Mouse (Mus musculus) liver, embryonic 11.5 days (tissue): Measurements from ENCODE around the gene Tbc1d16. TPM values are rescaled to one million over a fixed set of nuclear protein-coding genes. Genes with fewer than 3 reads are reported as not detected.
A peak's percentile ranks its signal among the peaks of the same experiment; 100 is the strongest.

Experiments used
- ATAC-seq: fragments of 200-750 bp; cut with Nextera tagmentation; replicated peaks from 2 replicates; pipeline ENCODE4 v1.8.0; 2017; ENCODE audit warnings: moderate number of reproducible peaks, mild to moderate bottlenecking, moderate TSS enrichment, moderate library complexity; ENCODE audit not compliant: low FRiP score
- DNase-seq: peaks from one replicate; pipeline ENCODE4 v3.0.0-alpha.2; 2017; ENCODE audit warnings: low spot score
- H3K27ac ChIP-seq: fragments of 300-500 bp; sonication (generic); 2 replicates; pipeline ENCODE4 v1.5.1; 2014; ENCODE audit warnings: mild to moderate bottlenecking, low read depth, low read length, control low read depth
- H3K27me3 ChIP-seq: fragments of 300-500 bp; sonication (generic); replicated peaks from 2 replicates; pipeline ENCODE4 v1.6.1; 2014; ENCODE audit warnings: low read length, mixed read lengths; ENCODE audit not compliant: control insufficient read depth, insufficient read depth
- H3K36me3 ChIP-seq: fragments of 300-500 bp; sonication (generic); 2 replicates; pipeline ENCODE4 v1.6.1; 2014; ENCODE audit warnings: mild to moderate bottlenecking, low read length, moderate library complexity, mixed read lengths; ENCODE audit not compliant: control insufficient read depth, insufficient read depth
- H3K4me1 ChIP-seq: fragments of 300-500 bp; sonication (generic); replicated peaks from 2 replicates; pipeline ENCODE4 v1.6.1; 2014; ENCODE audit warnings: low read length, mixed read lengths; ENCODE audit not compliant: control insufficient read depth, insufficient read depth
- H3K4me2 ChIP-seq: fragments of 300-500 bp; sonication (generic); 2 replicates; pipeline ENCODE4 v1.6.1; 2014; ENCODE audit warnings: mild to moderate bottlenecking, control low read depth, moderate library complexity
- H3K4me3 ChIP-seq: fragments of 300-500 bp; sonication (generic); 2 replicates; pipeline ENCODE4 v1.5.1; 2014; ENCODE audit warnings: low read depth, low read length, control low read depth
- H3K9ac ChIP-seq: fragments of 300-500 bp; sonication (generic); 2 replicates; pipeline ENCODE4 v1.6.1; 2014; ENCODE audit warnings: low read depth, low read length, control low read depth
- H3K9me3 ChIP-seq: fragments of 300-500 bp; sonication (generic); 2 replicates; pipeline ENCODE4 v1.6.1; 2016; ENCODE audit warnings: low read length, inconsistent platforms, mixed read lengths; ENCODE audit not compliant: control insufficient read depth
- WGBS: fragments of 180-500 bp; shearing (Covaris S2); extraction: QIAGEN DNeasy Blood & Tissue Kit; methylation state at CpG from one replicate; pipeline ENCODE4 v1.1.7; 2014; 5-methylcytosine and 5-hydroxymethylcytosine counted together
- polyA plus RNA-seq: library from polyadenylated mRNA; unstranded; fragments of >200 nt; fragmentation: Nextera tagmentation; extraction: Ambion mirVana; gene quantifications from 2 replicates; pipeline ENCODE4 v1.2.1, GENCODE M21; 2014

Tbc1d16 gene
- polyA plus RNA-seq, 1 experiment from 2014 or later: 3.6 TPM

- Histone ChIP-seq H3K27ac (no peak overlapping the region), H3K4me1 (0 out of 2 replicates have a peak, but pooled peaks cover 4% of the 10 kb centered on the region), H3K4me2 (no peak overlapping the region), H3K27me3 (no peaks in the 10 kb centered on the region), H3K4me3 (no peak overlapping the region), H3K9ac (0 out of 2 replicates have a peak overlapping the region, but pooled peaks have one; percentile 25), H3K36me3 (no peaks in the 10 kb centered on the region), H3K9me3 (no peaks in the 10 kb centered on the region)
- ATAC-seq (no peak), DNase-seq (no peak)
- 84% methylated on average over 16 of the region's 16 CpGs for WGBS
Observed at GRCm38 (mm10) chr11:119143376-119144002, 84.8 kb downstream of the Tbc1d16 start.

- Histone ChIP-seq H3K4me3 (no peak overlapping the region), H3K36me3 (no peaks in the 10 kb centered on the region), H3K9me3 (no peaks in the 10 kb centered on the region), H3K9ac (no peak overlapping the region), H3K27me3 (no peaks in the 10 kb centered on the region), H3K27ac (no peak overlapping the region), H3K4me2 (no peak overlapping the region), H3K4me1 (0 out of 2 replicates have a peak, but pooled peaks cover 4% of the 10 kb centered on the region)
- ATAC-seq (no peak), DNase-seq (no peak)
- 84% methylated on average over 8 of the region's 8 CpGs for WGBS
Observed at GRCm38 (mm10) chr11:119142615-119143014, 85.7 kb downstream of the Tbc1d16 start.

GRCm38 (mm10) chr11:119139026-119139425, 89.3 kb downstream of the Tbc1d16 start:
- Histone ChIP-seq H3K4me1 (no peaks in the 10 kb centered on the region; the same call in 1 of the 2 replicates), H3K9ac (no peak overlapping the region), H3K27ac (no peak overlapping the region), H3K36me3 (no peaks in the 10 kb centered on the region), H3K4me2 (no peak overlapping the region), H3K27me3 (no peaks in the 10 kb centered on the region; the same call in 1 of the 2 replicates), H3K9me3 (no peaks in the 10 kb centered on the region), H3K4me3 (no peak overlapping the region)
- 76% methylated on average over 6 of the region's 6 CpGs for WGBS
- ATAC-seq (no peak), DNase-seq (no peak)

- Histone ChIP-seq H3K27ac (no peak overlapping the region), H3K9me3 (no peaks in the 10 kb centered on the region), H3K36me3 (no peaks in the 10 kb centered on the region), H3K27me3 (no peaks in the 10 kb centered on the region; the same call in 1 of the 2 replicates), H3K9ac (no peak overlapping the region), H3K4me1 (peaks cover 2% of the 10 kb centered on the region; the same call in 1 of the 2 replicates), H3K4me2 (no peak overlapping the region), H3K4me3 (no peak overlapping the region)
- no peak for ATAC-seq
- DNase-seq: no peak
- whole genome bisulfite sequencing: 73% methylated on average over 9 of the region's 9 CpGs
Observed at GRCm38 (mm10) chr11:119138205-119138604, 90.1 kb downstream of the Tbc1d16 start.

- 0 out of 2 replicates have a peak, but pooled peaks have one; percentile 35 for ATAC-seq
- H3K9ac ChIP-seq: no peak overlapping the region
- 30% methylated on average over 17 of the region's 17 CpGs for WGBS
- no peak overlapping the region for H3K27ac ChIP-seq
- H3K27me3 ChIP-seq: peaks cover 15% of the 10 kb centered on the region
- no peaks in the 10 kb centered on the region for H3K36me3 ChIP-seq
- peak overlapping the region; percentile 7; the same call in 1 of the 2 replicates for H3K4me2 ChIP-seq
- peaks cover 2% of the 10 kb centered on the region; the same call in 1 of the 2 replicates for H3K4me1 ChIP-seq
- DNase-seq: no peak
- no peak overlapping the region for H3K4me3 ChIP-seq
- H3K9me3 ChIP-seq: no peaks in the 10 kb centered on the region
Observed at GRCm38 (mm10) chr11:119134586-119134985, 93.7 kb downstream of the Tbc1d16 start.

- peaks cover 24% of the 10 kb centered on the region for H3K27me3 ChIP-seq
- no peaks in the 10 kb centered on the region for H3K9me3 ChIP-seq
- no peak overlapping the region for H3K9ac ChIP-seq
- peaks cover 2% of the 10 kb centered on the region; the same call in 1 of the 2 replicates for H3K4me1 ChIP-seq
- no peak overlapping the region for H3K4me3 ChIP-seq
- 59% methylated on average over 5 of the region's 5 CpGs for WGBS
- H3K36me3 ChIP-seq: no peaks in the 10 kb centered on the region
- DNase-seq (no peak), ATAC-seq (no peak)
- no peak overlapping the region for H3K4me2 ChIP-seq
- H3K27ac ChIP-seq: no peak overlapping the region
Observed at GRCm38 (mm10) chr11:119133437-119134221, 94.7 kb downstream of the Tbc1d16 start.

GRCm38 (mm10) chr11:119132198-119133035, 95.9 kb downstream of the Tbc1d16 start:
- Histone ChIP-seq H3K4me3 (no peak overlapping the region), H3K4me2 (no peak overlapping the region), H3K27ac (no peak overlapping the region), H3K36me3 (no peaks in the 10 kb centered on the region), H3K27me3 (peaks cover 27% of the 10 kb centered on the region), H3K4me1 (peaks cover 6% of the 10 kb centered on the region; the same call in 1 of the 2 replicates), H3K9me3 (no peaks in the 10 kb centered on the region), H3K9ac (no peak overlapping the region)
- ATAC-seq: no peak
- no peak for DNase-seq
- WGBS: 73% methylated on average over 14 of the region's 14 CpGs

GRCm38 (mm10) chr11:119130081-119130765, 98.1 kb downstream of the Tbc1d16 start:
- ATAC-seq: no peak
- 21% methylated on average over 24 of the region's 24 CpGs for WGBS
- peaks cover 14% of the 10 kb centered on the region; the same call in 1 of the 2 replicates for H3K4me1 ChIP-seq

More at GRCm38 (mm10) chr11:119130081-119130765, 98.1 kb downstream of the Tbc1d16 start:
- H3K9me3 ChIP-seq: no peaks in the 10 kb centered on the region
- no peak overlapping the region for H3K27ac ChIP-seq
- H3K27me3 ChIP-seq: peaks cover 31% of the 10 kb centered on the region
- no peaks in the 10 kb centered on the region for H3K36me3 ChIP-seq
- no peak overlapping the region for H3K4me3 ChIP-seq
- no peak for DNase-seq
- no peak overlapping the region for H3K9ac ChIP-seq
- peak overlapping the region; percentile 21; the same call in 1 of the 2 replicates for H3K4me2 ChIP-seq
